Mouse (Mus musculus): ENCODE measurements around the gene Ssbp3.

- TF ChIP-seq CTCF (IDR thresholded peaks at IDR 0.05; ENCODE audit: borderline replicate concordance, insufficient read depth, low read length) (no peak), POLR2A (IDR thresholded peaks at IDR 0.05; ENCODE audit: low read depth, low read length) (no peak)
Observed at GRCm38 (mm10) chr4:107042304-107042703, 131.8 kb downstream of the Ssbp3 start.
